Mouse (Mus musculus) lung, postnatal 14 days (tissue): ENCODE results near the gene Olfr1491.

Source experiments
- DNase-seq: peaks from one replicate; pipeline ENCODE4 v3.0.0; 2021

Olfr1491 gene

GRCm38 (mm10) chr19:13696968-13697367, at the start of gene Olfr1491:
Olfr1491 (plus strand) TSS chr19:13697268.
- no peak for DNase-seq

GRCm38 (mm10) chr19:13650791-13651190, 46.3 kb upstream of the Olfr1491 start, which contains the start of gene Olfr1490:
Olfr1490 (plus strand) TSS chr19:13651091.
- no peak for DNase-seq

GRCm38 (mm10) chr19:13722978-13723377, 25.9 kb downstream of the Olfr1491 start, which contains the start of gene Olfr1493-ps1:
Olfr1493-ps1 (plus strand) TSS chr19:13723278.
- no peak for DNase-seq

- no peak for DNase-seq
Measured at GRCm38 (mm10) chr19:13739428-13739827, 42.4 kb downstream of the Olfr1491 start, which contains the start of gene Olfr1494. Olfr1494 (plus strand) TSS chr19:13739728.

- no peak for DNase-seq
Measured at GRCm38 (mm10) chr19:13749366-13749765, 52.3 kb downstream of the Olfr1491 start.
